Mouse (Mus musculus) left cerebral cortex, adult 2 months (tissue): ENCODE results near the gene Rbm34. TPM values are rescaled to one million over a fixed set of nuclear protein-coding genes. Genes with fewer than 3 reads are reported as not detected.
"Not testable (repeated sequence)": the region's sequence is repeated elsewhere in the genome, so short reads cannot be mapped to it uniquely, and the experiment has no call there.

Experiments
- DNase-seq, 2 experiments: peaks; one replicate each; pipeline ENCODE4 v3.0.0; 2021 to 2022; ENCODE audit warnings: low spot score in 2 of 2, mixed read lengths in 1 of 2; ENCODE audit errors: extremely low spot score in 1 of 2
- H3K27ac ChIP-seq: fragments of 200-600 bp; 2 replicates; pipeline ENCODE4 v1.8.1; 2022
- H3K4me3 ChIP-seq: fragments of 200-600 bp; 2 replicates; pipeline ENCODE4 v1.8.1; 2022
- CTCF ChIP-seq: fragments of 200-600 bp; IDR thresholded peaks from 2 replicates; pipeline ENCODE4 v1.8.1; 2022; ENCODE audit warnings: antibody characterized with exemption, mild to moderate bottlenecking, moderate library complexity
- intact Hi-C: fragments of 180-260 bp; cut with DNase I; formaldehyde crosslinking; loops from one replicate; pipeline ENCODE4 v1.15.1; 2025
- long read RNA-seq, 2 experiments: library from polyadenylated mRNA; stranded (forward); transcript quantifications; one replicate each; pipeline ENCODE4 v2.0.0; 2021; ENCODE audit warnings: borderline mapping rate in 2 of 2
- total RNA-seq, 2 experiments: library from RNA; stranded (reverse); gene quantifications; 2 replicates each; pipeline ENCODE4 v1.2.3; 2021

Rbm34 gene
- total RNA-seq: 10 to 100 TPM; 13.9 to 14.8 TPM
- long read RNA-seq, experiment 1, transcript Rbm34-201 (11 exons, 3,424 nt): major isoform, 9 of 21 reads
- long read RNA-seq, experiment 1, partial matches to known transcripts: 2 of 21 reads
- long read RNA-seq, experiment 1, other reads (novel, unspliced or antisense): 7 of 21 reads
- long read RNA-seq, experiment 2, transcript Rbm34-201 (11 exons, 3,424 nt): major isoform, 7 of 11 reads
- long read RNA-seq, experiment 2, partial matches to known transcripts: 2 of 11 reads
- long read RNA-seq, experiment 2, other reads (novel, unspliced or antisense): 2 of 11 reads

- DNase-seq: peak; percentile 93 to 94
- Histone ChIP-seq H3K4me3 (peak within 1 kb of the TSS; percentile 96), H3K27ac (peak within 1 kb of the TSS; percentile 84)
- TF ChIP-seq CTCF: no peak
- intact Hi-C loops: loop anchor here (2.0 to 10.0 kb wide), 3 partner anchors 26 to 706 kb away; partner anchors contain the start of gene Tomm20
Observed at GRCm38 (mm10) chr8:126970579-126971313, at the start of gene Rbm34. Rbm34 (minus strand) TSS chr8:126971071.

GRCm38 (mm10) chr8:127011668-127012067 lies 40.8 kb upstream of the Rbm34 start:
- Histone ChIP-seq H3K27ac (no peak overlapping the region), H3K4me3 (no peak overlapping the region)
- TF ChIP-seq CTCF: no peak
- DNase-seq: no peak
- intact Hi-C loops: no loop called here

GRCm38 (mm10) chr8:126994506-126994905 lies 23.6 kb upstream of the Rbm34 start:
- no peak overlapping the region for H3K27ac ChIP-seq
- DNase-seq: no peak
- H3K4me3 ChIP-seq: no peak overlapping the region
- TF ChIP-seq CTCF: no peak
- intact Hi-C loops: loop anchor here (10.0 kb wide), 1 partner anchor 1490 kb away; no protein-coding TSS in a partner anchor

- intact Hi-C loops: loop anchor here (5.0 to 10.0 kb wide), 2 partner anchors 73 to 1495 kb away; partner anchors contain the start of gene Pard3
- no peak overlapping the region for H3K4me3 ChIP-seq
- no peak overlapping the region for H3K27ac ChIP-seq
- DNase-seq: no peak
- peak; percentile 36 for TF ChIP-seq CTCF
Observed at GRCm38 (mm10) chr8:126989363-126990153, 18.7 kb upstream of the Rbm34 start.

GRCm38 (mm10) chr8:126988346-126989006 lies 17.6 kb upstream of the Rbm34 start:
- no peak; the same call in 1 of the 2 replicates for TF ChIP-seq CTCF
- intact Hi-C loops: loop anchor here (5.0 kb wide), 1 partner anchor 74 kb away; the partner anchor contains the start of gene Pard3
- Histone ChIP-seq H3K27ac (no peak overlapping the region), H3K4me3 (no peak overlapping the region)
- no peak for DNase-seq

GRCm38 (mm10) chr8:126986495-126986894 lies 15.6 kb upstream of the Rbm34 start:
- intact Hi-C loops: loop anchor here (1.0 to 5.0 kb wide), 3 partner anchors 76 to 192 kb away; partner anchors contain the start of gene Pard3
- H3K4me3 ChIP-seq: no peak overlapping the region
- no peak overlapping the region for H3K27ac ChIP-seq
- DNase-seq: peak; percentile 80 to 87
- TF ChIP-seq CTCF: no peak; the same call in none of the 2 replicates

GRCm38 (mm10) chr8:126980046-126980445 lies 9.2 kb upstream of the Rbm34 start:
- no peak overlapping the region for H3K27ac ChIP-seq
- H3K4me3 ChIP-seq: no peak overlapping the region
- intact Hi-C loops: no loop called here
- DNase-seq: no peak
- TF ChIP-seq CTCF: no peak

GRCm38 (mm10) chr8:126979091-126979920 lies 8.4 kb upstream of the Rbm34 start:
- no peak for TF ChIP-seq CTCF
- H3K27ac ChIP-seq: no peak overlapping the region
- no peak overlapping the region for H3K4me3 ChIP-seq
- no peak for DNase-seq
- intact Hi-C loops: loop anchor here (10.0 kb wide), 1 partner anchor 715 kb away; no protein-coding TSS in a partner anchor

- not testable (repeated sequence) for H3K27ac ChIP-seq, H3K4me3 ChIP-seq, DNase-seq
- intact Hi-C loops: loop anchor here (10.0 kb wide), 1 partner anchor 714 kb away; no protein-coding TSS in a partner anchor
Observed at GRCm38 (mm10) chr8:126978535-126978934, 7.7 kb upstream of the Rbm34 start.

GRCm38 (mm10) chr8:126978028-126978427 lies 7.2 kb upstream of the Rbm34 start:
- intact Hi-C loops: loop anchor here (10.0 kb wide), 1 partner anchor 713 kb away; no protein-coding TSS in a partner anchor
- no peak overlapping the region for H3K27ac ChIP-seq
- H3K4me3 ChIP-seq: no peak overlapping the region
- no peak for TF ChIP-seq CTCF
- no peak for DNase-seq
